Mouse (Mus musculus) thymus, adult 18-20 months (tissue): Measurements from ENCODE around the gene Camkk2.

Experiments
- DNase-seq, 2 experiments: peaks; one replicate each; pipeline ENCODE4 v3.0.0; 2022; ENCODE audit warnings: mixed read lengths in 2 of 2

Gene Camkk2

GRCm38 (mm10) chr5:122780791-122781432 lies 1.7 kb upstream of the Camkk2 start:
- DNase-seq = no peak

DNA sequence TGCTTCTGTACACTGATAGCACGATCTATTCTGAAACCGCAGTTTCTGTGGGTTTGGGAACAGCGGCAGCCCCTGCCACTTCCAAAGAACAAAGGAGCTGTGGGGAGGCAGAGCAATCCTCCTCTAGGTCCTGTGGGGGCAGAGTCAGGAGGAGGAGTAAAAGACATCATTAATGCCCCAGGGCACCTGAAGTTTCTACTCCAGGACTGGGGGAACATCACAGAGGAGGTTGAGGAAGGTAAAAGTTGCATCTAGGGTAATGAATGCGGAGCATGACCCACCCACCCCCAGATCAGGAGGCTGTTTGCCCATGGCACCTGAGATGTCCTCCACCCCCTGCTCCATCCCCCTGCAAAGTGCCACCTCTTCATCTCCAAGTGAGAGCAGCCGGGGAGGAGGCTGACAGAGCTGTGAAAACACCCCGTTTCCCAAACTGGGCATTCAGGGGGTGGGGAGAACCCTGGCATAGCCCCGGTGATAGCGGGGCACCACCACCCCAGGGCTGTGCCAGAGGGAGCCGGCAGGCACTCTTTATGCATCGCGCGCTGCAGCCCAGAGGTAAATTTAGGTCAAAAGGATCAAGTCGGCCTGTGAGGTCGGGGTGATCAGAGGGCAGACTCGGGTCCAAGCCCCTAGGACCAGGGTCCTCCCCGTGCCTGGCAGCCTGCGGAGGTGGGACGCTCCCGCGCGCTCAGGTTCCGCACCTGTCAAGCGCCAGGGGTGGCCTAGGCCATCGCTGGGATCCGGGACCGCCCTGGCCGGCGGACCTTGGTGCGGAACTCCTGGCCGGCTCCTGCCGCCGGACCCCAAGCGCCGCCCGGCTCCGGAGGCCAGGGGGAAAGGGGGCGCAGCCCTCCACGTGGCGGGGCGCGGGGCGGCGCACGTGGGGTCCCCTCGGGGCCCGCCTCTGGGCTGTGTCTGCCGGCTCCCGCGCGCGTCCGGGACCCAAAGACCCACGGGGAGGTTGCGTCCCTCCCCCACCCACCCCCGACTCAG lies 680 bp downstream of the Camkk2 start:
- DNase-seq = peak; percentile 27 to 36

DNA sequence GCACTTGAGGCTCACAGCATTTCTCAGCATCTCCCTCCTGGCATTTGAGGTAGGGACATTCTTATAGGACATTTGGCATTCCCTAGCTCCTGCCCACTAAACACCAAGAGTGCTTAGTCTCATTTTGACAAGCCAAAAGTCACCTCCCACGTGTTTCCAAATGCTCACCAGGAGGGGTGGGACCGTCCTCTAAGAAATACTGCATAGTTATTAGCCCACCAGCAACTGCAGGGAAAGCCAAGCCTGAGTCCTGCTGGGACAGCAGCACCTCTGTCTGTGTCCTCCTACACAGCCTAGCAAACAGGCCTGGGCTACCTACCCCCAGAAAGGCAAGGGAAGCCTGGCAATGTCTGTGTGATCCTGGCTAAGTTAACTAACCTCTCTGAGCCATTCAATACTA lies 1.9 kb downstream of the Camkk2 start:
- no peak for DNase-seq

DNA sequence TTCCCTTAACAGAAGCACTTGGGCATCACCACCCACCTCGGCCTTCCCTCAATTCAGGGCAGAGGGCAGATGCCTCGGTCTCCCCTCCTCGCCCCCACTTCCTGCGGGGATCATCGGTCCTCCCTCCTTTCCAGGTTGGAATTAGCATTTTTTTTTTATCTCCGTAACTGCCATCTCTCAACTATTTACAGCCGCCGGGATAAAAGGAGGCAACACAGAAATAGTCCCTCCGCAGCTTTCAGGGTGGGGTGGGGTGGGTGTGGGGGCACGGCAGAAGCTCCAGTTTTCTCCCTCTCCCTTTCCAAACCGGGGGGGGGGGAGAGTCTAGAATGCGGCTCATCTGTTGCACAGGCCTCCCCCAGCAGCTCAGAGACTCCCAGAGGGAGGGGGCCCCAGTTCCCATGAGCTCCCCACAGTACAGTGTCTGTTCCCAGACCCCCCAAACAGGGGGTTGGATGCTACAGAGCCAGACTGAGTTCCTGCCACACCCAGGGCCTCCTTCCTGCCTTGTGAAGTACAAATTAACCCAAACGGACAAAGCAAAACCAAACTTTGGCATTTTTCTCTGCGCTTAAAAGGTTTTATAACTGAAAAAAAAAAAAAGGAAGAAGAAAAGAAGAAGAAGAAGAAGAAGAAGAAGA lies 3.4 kb downstream of the Camkk2 start:
- no peak for DNase-seq

GRCm38 (mm10) chr5:122774743-122775611 lies 4.2 kb downstream of the Camkk2 start:
- no peak for DNase-seq

- DNase-seq = no peak
These were observed 5.5 kb downstream of the Camkk2 start for GRCm38 (mm10) chr5:122773756-122774155.

DNA sequence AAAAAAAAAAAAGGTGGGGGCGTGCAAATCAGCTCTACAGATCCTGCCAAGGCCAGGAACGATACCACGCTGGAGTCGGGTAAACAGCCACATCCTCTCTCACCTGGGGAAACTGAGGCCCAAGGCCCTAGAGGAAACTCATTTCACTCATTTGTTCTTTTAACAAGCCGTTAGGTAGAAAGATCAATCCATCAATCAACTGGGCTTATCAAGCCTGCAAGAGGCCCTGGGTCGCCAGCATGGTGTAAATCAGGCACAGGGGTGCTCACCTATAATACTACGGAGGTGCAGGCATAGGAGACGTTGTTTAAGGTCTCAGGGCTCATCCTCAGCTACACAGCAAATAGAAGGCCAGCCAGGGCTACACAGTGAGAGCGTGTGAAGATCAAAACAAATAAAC lies 7.8 kb downstream of the Camkk2 start:
- DNase-seq = no peak

- DNase-seq = peak in 1 of 2 experiments; percentile 17
These were observed 8.4 kb downstream of the Camkk2 start for GRCm38 (mm10) chr5:122770806-122771261.

DNA sequence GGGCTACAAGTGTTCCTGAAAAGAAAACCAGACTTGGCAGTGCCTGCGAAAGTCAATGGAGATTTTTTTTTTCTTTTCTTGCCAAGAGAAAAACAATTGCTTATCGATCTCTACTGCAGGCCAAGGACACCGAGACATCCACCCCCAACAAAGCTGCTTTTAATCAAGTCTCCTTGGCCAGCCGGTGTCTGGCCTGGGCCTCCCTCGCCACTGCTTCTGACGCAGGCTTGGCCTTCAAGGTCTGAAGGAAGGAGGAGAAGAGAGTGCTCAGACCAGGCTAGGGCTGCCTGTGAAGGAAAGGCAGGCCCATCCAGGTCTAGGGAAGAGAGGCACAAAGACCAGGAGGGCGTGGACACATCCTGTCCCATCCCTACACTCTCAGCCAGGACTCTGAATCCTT lies 8.9 kb downstream of the Camkk2 start:
- DNase-seq = no peak

DNA sequence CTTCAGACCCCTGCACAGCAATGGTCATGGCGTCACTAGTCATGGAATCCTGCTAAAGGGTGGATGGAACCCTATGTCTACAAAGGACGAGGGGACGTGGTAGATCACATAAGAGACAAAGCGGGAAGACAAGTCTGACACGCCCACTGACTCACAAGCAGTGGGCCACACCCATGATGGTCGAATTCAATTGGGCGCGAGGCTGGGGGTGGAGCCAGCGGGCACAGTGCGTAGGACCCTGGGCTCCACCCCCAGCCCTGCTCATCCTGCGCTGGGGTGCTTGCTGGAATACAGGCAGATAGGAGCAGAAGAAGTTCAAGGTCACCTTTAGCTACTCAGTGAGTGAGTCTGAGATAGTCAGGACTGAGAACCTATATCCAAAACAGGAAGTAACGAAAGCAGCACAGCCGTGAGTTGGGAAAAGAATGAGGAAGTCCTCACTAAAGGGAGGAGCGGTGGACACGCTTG lies 10.1 kb downstream of the Camkk2 start:
- DNase-seq = no peak

DNA sequence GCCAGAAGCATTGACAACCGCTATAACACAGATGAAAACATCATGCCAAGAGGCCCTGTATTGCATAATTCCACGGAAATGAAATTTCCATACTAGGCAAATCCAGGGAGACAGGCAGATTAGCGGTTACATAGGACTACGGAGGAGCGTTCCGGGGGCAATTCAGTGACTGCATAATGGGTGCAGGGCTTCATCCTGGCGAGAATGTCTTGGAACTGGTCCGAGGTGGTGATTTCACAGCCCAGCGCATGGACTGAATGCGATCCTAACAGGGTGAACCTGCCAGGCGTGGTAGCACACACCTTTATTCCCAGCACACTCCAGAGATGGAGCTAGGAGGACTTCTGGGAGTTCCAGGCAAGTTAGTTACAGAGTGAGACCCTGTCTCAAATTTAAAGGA lies 11.9 kb downstream of the Camkk2 start:
- no peak for DNase-seq

- no peak for DNase-seq
These were observed 15.2 kb downstream of the Camkk2 start for GRCm38 (mm10) chr5:122764032-122764464.

- DNase-seq = no peak
These were observed 15.8 kb downstream of the Camkk2 start for GRCm38 (mm10) chr5:122763271-122764031.

- DNase-seq = no peak
These were observed 22.5 kb downstream of the Camkk2 start for GRCm38 (mm10) chr5:122756680-122757079.

- no peak for DNase-seq
These were observed 23.1 kb downstream of the Camkk2 start for GRCm38 (mm10) chr5:122756144-122756543.

DNA sequence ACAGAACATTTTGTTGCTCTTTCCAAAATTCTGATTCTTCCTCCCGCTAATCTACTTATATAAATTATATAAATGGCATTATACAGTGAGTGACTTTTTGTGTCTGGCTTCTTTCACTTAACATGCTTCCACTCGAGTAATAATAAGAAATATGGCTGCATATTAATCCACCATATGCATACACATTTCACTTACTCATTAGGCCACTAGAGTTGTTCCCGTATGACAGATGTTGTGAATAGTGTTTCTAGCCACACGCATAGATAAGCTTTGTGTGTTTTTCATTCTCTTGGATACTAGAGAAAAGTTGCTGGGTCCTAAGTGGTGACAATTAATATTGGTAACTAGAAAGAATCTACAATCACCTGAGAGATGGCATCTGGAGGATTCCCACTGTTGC lies 23.6 kb downstream of the Camkk2 start:
- no peak for DNase-seq

- DNase-seq = no peak
These were observed 24.7 kb downstream of the Camkk2 start for GRCm38 (mm10) chr5:122754477-122754876.

DNA sequence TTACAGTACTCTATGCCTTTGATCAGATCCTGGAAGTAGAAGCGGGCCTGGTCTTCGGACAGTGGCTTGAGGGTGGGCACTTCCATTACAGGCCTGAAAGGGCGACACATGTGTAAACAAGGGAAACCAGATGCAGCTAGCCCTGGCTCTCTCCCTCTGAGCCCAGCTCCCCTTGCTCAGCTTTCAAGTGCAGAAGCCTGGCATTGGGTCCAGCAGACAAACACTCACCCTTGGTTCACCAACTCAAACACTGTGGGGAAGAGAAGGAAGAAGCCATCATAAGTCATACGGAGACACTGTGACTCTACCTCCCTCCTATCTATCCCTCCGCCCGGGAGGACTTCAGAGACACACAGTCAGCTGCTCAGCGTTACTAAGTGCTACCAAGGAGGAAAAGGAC lies 31.3 kb downstream of the Camkk2 start:
- no peak for DNase-seq

GRCm38 (mm10) chr5:122743880-122744422 lies 35.3 kb downstream of the Camkk2 start:
- no peak for DNase-seq

DNA sequence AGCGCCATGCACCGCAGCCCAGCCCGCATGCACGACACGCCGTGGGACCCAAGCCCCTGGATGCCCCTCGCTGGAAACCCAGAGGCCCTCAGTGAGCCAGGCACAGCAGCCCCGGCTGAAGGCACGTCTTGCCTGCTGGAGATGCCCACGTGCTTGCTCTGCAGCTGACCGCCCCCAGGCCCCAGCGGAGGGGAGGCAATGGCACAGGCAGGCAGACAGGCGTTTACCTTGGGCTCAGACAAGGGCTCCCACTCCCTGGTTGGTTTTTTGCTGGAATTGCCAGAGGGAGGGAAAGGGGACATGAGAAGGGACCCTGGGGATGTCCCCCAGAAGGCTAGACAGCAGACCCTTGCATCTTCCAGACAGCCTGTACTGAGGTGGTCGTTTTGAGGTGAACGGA lies 42.4 kb downstream of the Camkk2 start:
- DNase-seq = no peak

- DNase-seq = no peak
These were observed 43.4 kb downstream of the Camkk2 start for GRCm38 (mm10) chr5:122735853-122736252.
